Mouse (Mus musculus) small intestine, adult 2 months (tissue): ENCODE results near the gene Pgbd5. TPM values are rescaled to one million over a fixed set of nuclear protein-coding genes. Genes with fewer than 3 reads are reported as not detected.

Experiments used
- H3K27ac ChIP-seq: fragments of 200-500 bp; 2 replicates; pipeline ENCODE4 v1.5.1; 2012; ENCODE audit warnings: low read depth, low read length, control low read depth, inconsistent platforms; ENCODE audit not compliant: insufficient read depth
- H3K27me3 ChIP-seq: fragments of 200-500 bp; 2 replicates; pipeline ENCODE4 v1.6.1; 2012; ENCODE audit warnings: mild to moderate bottlenecking, moderate library complexity, low read length, inconsistent platforms; ENCODE audit not compliant: control insufficient read depth, insufficient read depth
- H3K36me3 ChIP-seq: fragments of 200-500 bp; 2 replicates; pipeline ENCODE4 v1.6.1; 2012; ENCODE audit warnings: mild to moderate bottlenecking, low read length, control low read depth, inconsistent platforms; ENCODE audit not compliant: control insufficient read depth, insufficient read depth
- H3K4me1 ChIP-seq: fragments of 200-500 bp; 2 replicates; pipeline ENCODE4 v1.6.1; 2012; ENCODE audit warnings: low read length, inconsistent platforms, mixed read lengths; ENCODE audit not compliant: control insufficient read depth, insufficient read depth, insufficient read length
- H3K4me3 ChIP-seq: fragments of 200-500 bp; 2 replicates; pipeline ENCODE4 v1.5.1; 2012; ENCODE audit warnings: low read depth, mild to moderate bottlenecking, control low read depth, inconsistent platforms, low read length, moderate library complexity
- CTCF ChIP-seq: fragments of 200-500 bp; IDR thresholded peaks from 2 replicates; pipeline ENCODE4 v1.5.1; 2012; ENCODE audit warnings: low read depth, mild to moderate bottlenecking, control low read depth, inconsistent platforms, low read length, moderate library complexity, mixed read lengths; ENCODE audit not compliant: insufficient replicate concordance, insufficient read length; ENCODE audit errors: extremely low read depth
- POLR2A ChIP-seq: fragments of 200-500 bp; IDR thresholded peaks from 2 replicates; pipeline ENCODE4 v1.6.1; 2012; ENCODE audit warnings: low read depth, mild to moderate bottlenecking, control low read depth, inconsistent platforms, low read length, moderate library complexity
- WGBS: fragments of 180-500 bp; shearing (Covaris S2); methylation state at CpG from one replicate; pipeline ENCODE4 v1.1.7; 2018; 5-methylcytosine and 5-hydroxymethylcytosine counted together
- polyA plus RNA-seq: library from polyadenylated mRNA; depleted of rRNA; stranded (reverse); fragments of >200 nt; gene quantifications from 2 replicates; pipeline ENCODE4 v1.2.3, GENCODE M21; 2012; rRNA removed

The Pgbd5 gene
- polyA plus RNA-seq, 1 experiment, result 2.3 TPM

- Histone ChIP-seq H3K4me3 (no peak overlapping the region), H3K36me3 (peaks cover 55% of the 10 kb centered on the region), H3K27me3 (no peaks in the 10 kb centered on the region), H3K27ac (no peak overlapping the region), H3K4me1 (no peaks in the 10 kb centered on the region)
- TF ChIP-seq CTCF, result no peak
- no peak for TF ChIP-seq POLR2A
- WGBS, result 90% methylated on average over 11 of the region's 11 CpGs
These were observed 107.8 kb downstream of the Pgbd5 start for GRCm38 (mm10) chr8:124331706-124332105.

- Histone ChIP-seq H3K4me1 (no peaks in the 10 kb centered on the region), H3K27ac (no peak overlapping the region), H3K27me3 (no peaks in the 10 kb centered on the region), H3K36me3 (peaks cover 53% of the 10 kb centered on the region), H3K4me3 (no peak overlapping the region)
- WGBS, result 92% methylated on average over 3 of the region's 3 CpGs
- TF ChIP-seq CTCF (no peak), POLR2A (no peak)
These were observed 108.4 kb downstream of the Pgbd5 start for GRCm38 (mm10) chr8:124331094-124331493.

GRCm38 (mm10) chr8:124330433-124330832, 109.0 kb downstream of the Pgbd5 start:
- Histone ChIP-seq H3K4me1 (no peaks in the 10 kb centered on the region), H3K27ac (no peak overlapping the region), H3K4me3 (no peak overlapping the region), H3K27me3 (no peaks in the 10 kb centered on the region), H3K36me3 (peaks cover 52% of the 10 kb centered on the region)
- TF ChIP-seq CTCF (no peak), POLR2A (no peak)
- 74% methylated on average over 3 of the region's 3 CpGs for WGBS

GRCm38 (mm10) chr8:124329690-124330089, 109.8 kb downstream of the Pgbd5 start:
- Histone ChIP-seq H3K4me1 (no peaks in the 10 kb centered on the region), H3K36me3 (peaks cover 48% of the 10 kb centered on the region), H3K4me3 (no peak overlapping the region), H3K27me3 (no peaks in the 10 kb centered on the region), H3K27ac (no peak overlapping the region)
- 91% methylated on average over 10 of the region's 10 CpGs for WGBS
- no peak for TF ChIP-seq CTCF
- no peak for TF ChIP-seq POLR2A

- WGBS, result 79% methylated on average over 7 of the region's 7 CpGs
- Histone ChIP-seq H3K27ac (no peak overlapping the region), H3K36me3 (peaks cover 46% of the 10 kb centered on the region), H3K27me3 (no peaks in the 10 kb centered on the region), H3K4me3 (no peak overlapping the region), H3K4me1 (no peaks in the 10 kb centered on the region)
- TF ChIP-seq CTCF (no peak), POLR2A (no peak)
These were observed 111.2 kb downstream of the Pgbd5 start for GRCm38 (mm10) chr8:124328259-124328658.

GRCm38 (mm10) chr8:124323356-124323755, 116.1 kb downstream of the Pgbd5 start:
- 88% methylated on average over 14 of the region's 14 CpGs for WGBS
- Histone ChIP-seq H3K27ac (no peak overlapping the region), H3K4me3 (no peak overlapping the region), H3K4me1 (peaks cover 2% of the 10 kb centered on the region), H3K36me3 (peaks cover 25% of the 10 kb centered on the region), H3K27me3 (no peaks in the 10 kb centered on the region)
- no peak for TF ChIP-seq POLR2A
- no peak for TF ChIP-seq CTCF

GRCm38 (mm10) chr8:124321227-124321840, 118.1 kb downstream of the Pgbd5 start:
- TF ChIP-seq POLR2A (no peak), CTCF (no peak)
- Histone ChIP-seq H3K36me3 (peaks cover 17% of the 10 kb centered on the region), H3K4me3 (no peak overlapping the region), H3K4me1 (peaks cover 5% of the 10 kb centered on the region), H3K27me3 (no peaks in the 10 kb centered on the region), H3K27ac (no peak overlapping the region)
- WGBS, result 70% methylated on average over 12 of the region's 12 CpGs

GRCm38 (mm10) chr8:124319316-124319652, 120.2 kb downstream of the Pgbd5 start:
- no peak for TF ChIP-seq POLR2A

More at GRCm38 (mm10) chr8:124319316-124319652, 120.2 kb downstream of the Pgbd5 start:
- Histone ChIP-seq H3K4me3 (no peak overlapping the region), H3K27me3 (no peaks in the 10 kb centered on the region), H3K27ac (no peak overlapping the region), H3K4me1 (peaks cover 5% of the 10 kb centered on the region), H3K36me3 (peaks cover 5% of the 10 kb centered on the region)
- WGBS, result 83% methylated on average over 4 of the region's 4 CpGs

Other genes with a start within 250 kb of the Pgbd5 start
- gene Galnt2, start 208.3 kb downstream of the Pgbd5 start, polyA plus RNA-seq, result 8.1 and 9.4 TPM in 2 replicates
- gene Cog2, start 81.1 kb upstream of the Pgbd5 start, polyA plus RNA-seq, result 8.3 and 14.7 TPM in 2 replicates
- 10.7 and 36.2 TPM in 2 replicates for gene Agt, start 130.0 kb upstream of the Pgbd5 start, polyA plus RNA-seq
- gene Capn9, start 136.5 kb upstream of the Pgbd5 start, polyA plus RNA-seq, result 8.2 and 11.4 TPM in 2 replicates
- gene 2310022B05Rik, start 223.7 kb upstream of the Pgbd5 start, polyA plus RNA-seq, result 11.7 and 35.0 TPM in 2 replicates